Mouse (Mus musculus) layer of hippocampus, adult 9-10 months (tissue): ENCODE measurements at regions not wholly inside any gene's neighbourhood (a gene's known extent, or its start where the extent isn't known, plus 50 kb on each side); places are given as distances from the start of the nearest gene placed in this dataset.
"Not testable (repeated sequence)": the region's sequence is repeated elsewhere in the genome, so short reads cannot be mapped to it uniquely, and the experiment has no call there.

Experiments
- DNase-seq: peaks from one replicate; pipeline ENCODE4 v3.0.0; 2022; ENCODE audit warnings: low spot score

DNA sequence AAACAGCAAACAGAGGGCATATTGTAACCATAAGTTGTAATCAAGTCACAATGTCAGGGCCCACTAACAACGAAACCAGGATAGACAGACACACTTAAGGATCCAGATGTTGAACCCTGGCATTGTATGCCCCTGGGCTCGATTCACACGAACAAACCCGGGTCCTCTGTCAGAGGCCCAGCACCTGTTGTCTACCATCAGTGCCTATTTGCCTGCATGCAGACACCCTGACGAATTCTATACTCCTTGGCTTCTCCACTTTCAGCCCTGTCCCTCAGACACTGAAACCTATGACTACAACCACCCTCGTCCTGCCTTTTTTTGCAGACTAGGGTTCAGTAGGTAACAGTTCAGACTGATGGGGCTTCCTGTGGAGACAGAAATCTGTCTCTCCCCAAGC, 170.6 kb upstream of the Pkdcc start:
- no peak for DNase-seq

GRCm38 (mm10) chr17:83049972-83050535, 165.0 kb upstream of the Pkdcc start:
- DNase-seq, result no peak

DNA sequence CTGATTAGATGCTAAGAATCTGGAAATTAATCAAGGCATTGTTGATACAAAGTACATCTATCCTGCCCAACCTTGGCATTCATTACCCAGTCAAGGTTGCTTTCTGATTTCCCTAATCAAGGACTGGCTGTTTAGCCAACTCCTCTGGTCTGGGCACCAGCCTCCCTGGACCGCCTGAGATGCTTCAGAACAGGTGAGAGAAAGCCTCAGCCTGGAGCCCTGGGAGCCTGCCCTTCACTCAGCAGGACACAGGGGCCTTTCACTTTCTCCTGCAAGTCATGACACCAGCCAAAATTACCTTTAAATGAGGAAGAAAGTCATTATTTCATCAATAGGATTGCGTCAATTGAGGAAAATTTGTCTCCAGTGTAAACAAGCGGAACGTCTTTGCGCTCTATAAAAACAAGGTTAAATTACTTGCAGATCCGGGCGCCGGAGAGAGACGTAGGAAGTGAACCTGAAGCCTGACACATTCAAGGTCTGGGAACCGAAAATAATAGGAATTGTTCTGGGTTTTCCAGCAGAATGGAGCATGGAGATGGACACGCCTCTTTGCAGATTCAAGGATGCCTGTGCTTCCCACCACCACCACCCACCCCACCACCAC, 164.4 kb upstream of the Pkdcc start:
- no peak for DNase-seq

DNA sequence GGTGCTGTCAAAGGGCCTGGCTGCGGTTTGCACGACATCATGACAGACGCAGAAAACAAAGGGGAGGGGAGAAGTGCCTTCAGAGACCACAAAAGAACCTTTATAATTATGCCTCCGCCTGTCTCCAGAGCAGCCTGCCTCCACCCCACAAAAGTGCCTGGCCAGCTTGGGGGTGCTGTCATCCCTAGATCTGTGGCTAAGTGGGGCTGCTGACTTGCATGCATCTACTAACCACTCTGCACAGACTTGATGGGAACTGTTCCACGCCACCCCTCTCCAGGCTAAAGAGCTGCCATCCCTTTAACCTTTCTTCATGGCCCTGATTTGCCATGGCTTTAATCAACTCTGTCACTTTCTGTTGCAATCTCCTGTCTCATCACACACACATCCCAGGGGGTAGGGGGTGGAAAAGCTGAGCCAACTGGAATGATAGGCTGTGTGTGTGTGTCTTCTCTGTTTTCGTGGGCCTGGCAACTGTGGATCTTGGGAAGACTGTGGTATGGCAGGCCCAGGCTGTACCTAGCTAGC, 162.4 kb upstream of the Pkdcc start:
- DNase-seq, result no peak

DNA sequence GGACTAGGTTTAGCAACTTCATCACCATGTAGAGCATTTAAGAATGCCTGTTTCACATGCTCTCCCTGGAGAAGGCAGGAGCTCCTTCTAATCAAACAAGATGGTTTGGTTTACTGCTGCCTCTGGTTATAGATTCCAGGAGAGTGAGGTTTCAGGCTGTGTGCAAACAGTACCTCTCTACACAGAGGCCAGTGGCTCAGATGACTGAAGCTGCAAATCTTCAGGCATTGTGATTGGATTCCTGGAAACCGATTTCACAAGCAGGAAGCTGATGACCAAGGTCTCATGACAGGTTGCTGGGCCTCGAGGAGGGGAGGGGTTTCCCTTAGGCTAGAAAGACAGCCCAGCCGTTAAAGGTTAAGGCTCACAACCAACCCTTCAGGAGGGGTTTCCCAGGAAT, 157.3 kb upstream of the Pkdcc start:
- no peak for DNase-seq

DNA sequence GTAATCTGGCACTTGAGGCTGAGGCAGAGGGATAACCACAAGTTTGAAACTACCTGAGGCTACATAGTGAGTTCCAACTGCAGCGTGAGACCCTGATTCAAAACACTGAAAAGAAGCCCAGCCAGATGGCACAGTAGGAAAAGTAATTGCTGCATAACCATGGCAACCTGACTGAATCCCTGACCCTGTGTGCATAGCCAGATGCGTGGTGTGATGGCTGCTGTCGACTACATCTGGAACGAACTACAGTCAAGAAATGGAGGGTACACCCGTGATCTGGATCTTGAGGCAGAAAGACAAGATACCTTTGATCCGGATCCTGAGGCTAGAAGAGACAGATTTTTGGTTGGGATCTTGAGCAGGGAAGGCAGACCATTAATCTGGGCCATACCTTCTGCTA, 153.2 kb upstream of the Pkdcc start:
- DNase-seq, result no peak

- no peak for DNase-seq
Observed at GRCm38 (mm10) chr17:83063848-83064247, 151.2 kb upstream of the Pkdcc start.

DNA sequence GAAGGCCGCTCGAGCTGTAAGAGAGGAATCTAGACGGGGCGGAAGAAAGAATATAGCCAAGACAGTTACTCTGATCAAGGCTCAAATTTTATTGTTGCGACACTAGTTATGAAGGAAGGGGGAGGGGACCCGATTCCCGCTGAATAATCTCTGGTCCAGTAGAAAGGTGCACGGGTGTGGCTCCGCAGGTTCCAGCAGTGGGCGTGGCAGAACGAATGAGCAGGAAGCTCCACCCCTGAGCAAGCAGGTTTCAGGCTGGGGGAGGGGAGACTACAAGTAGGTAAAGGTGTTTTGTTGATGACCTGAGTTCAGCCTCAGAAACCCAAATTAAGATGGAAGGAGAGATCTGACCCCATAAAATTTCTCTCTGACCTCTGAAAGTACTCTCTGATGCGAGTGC, 150.7 kb upstream of the Pkdcc start:
- not testable (repeated sequence) for DNase-seq

DNA sequence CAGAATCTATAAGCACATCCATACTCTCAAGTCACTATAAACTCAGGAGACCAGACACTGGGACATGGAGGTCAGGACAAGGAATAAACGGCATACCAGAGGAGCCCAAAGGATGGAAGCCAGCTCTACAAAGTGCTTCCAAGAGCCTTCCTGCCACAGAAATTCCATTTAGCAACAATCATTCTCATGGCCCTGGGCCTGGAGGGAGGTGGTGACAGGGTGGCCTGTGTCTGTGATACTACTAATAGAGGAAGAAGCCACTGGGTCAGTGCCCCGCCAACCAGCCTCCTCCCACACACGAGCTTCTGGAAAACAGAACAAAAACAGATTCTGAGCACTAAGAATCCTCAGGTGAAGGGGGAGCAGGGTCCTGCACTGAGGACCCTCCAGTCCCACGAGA, 145.8 kb upstream of the Pkdcc start:
- no peak for DNase-seq

DNA sequence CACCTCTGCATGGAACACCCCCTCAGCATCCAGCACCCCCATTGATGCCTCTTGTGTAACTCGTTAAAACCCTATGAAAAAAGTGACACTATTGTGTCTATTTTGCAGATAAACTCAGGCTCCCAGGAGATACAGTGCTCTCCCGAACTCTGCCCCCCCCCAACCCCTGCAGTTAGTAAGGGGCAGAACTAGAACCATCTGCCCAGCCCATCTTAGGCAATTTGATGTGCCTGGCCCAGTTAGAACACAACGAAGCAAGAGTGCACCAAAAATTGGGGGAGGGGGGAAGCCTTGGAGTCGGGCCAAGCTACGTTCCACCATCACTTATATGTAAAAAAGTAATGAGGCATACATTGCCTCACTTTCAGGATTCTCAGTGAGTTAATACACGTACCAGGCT, 143.3 kb upstream of the Pkdcc start:
- no peak for DNase-seq

GRCm38 (mm10) chr17:83072175-83072574, 142.9 kb upstream of the Pkdcc start:
- no peak for DNase-seq

GRCm38 (mm10) chr17:83074893-83075292, 140.2 kb upstream of the Pkdcc start:
- no peak for DNase-seq

DNA sequence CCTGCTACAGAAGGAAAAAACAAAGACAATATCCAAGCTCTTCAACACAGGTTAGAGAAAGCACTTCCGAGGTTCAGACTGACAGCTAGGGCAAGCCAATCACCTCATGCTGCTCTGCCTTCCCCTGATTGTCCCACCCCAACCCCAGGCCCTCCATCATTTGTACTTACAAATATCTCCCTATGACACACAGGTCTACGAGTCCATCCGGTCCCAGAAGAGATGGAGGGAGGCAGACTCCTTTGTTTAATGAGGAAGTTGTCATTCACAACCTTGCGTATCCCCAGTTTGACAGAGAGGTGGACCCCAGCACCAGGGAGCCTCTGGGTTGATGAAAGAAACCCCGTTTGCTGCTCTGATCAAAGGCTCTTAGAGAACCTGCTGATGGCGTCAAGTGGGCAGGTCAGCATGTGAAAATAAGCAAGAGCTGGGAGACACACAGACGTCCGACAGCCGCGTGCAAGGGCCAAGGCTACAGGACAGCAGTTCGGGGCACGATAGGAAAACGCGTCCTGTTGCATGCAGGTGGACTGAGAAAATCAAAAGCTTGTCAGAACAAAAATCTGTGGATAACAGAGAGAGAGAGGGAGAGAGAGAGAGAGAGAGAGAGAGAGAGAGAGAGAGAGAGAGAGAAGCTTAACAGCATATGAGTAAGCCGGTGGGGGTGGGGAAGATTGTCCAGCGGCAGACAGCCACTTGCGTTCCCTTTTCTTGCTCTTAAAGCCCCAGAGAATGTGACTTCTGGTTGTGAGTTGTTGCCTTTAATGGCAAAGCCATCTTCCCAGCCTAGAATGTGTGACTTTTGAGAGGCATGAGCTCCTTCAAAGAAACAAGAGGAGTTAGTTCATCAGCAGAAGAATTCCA, 137.1 kb upstream of the Pkdcc start:
- DNase-seq, result no peak

- DNase-seq, result no peak
Observed at GRCm38 (mm10) chr17:83078601-83079360, 136.3 kb upstream of the Pkdcc start.

GRCm38 (mm10) chr17:83079361-83079685, 135.8 kb upstream of the Pkdcc start:
- no peak for DNase-seq

DNA sequence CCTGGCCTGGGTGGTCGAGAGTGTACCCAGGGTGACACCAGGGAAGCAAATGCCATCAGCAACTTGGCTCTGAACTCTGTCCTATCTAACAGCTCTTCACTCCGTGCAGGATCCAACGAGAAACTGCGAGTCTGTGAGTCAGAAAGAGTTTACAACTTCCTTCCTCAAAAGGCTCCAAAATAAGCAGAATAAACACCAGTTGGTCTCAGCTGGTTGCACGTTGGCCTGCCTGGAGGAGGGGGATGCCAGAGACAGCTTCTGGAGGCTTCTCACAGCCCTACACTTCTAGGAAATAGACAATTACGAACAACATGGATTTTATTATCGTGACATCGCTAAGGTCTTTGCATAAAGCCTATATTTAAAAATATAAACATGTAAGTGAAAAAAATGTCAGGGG, 133.4 kb upstream of the Pkdcc start:
- DNase-seq, result no peak

GRCm38 (mm10) chr17:83083521-83083920, 131.6 kb upstream of the Pkdcc start:
- no peak for DNase-seq

- no peak for DNase-seq
Observed at GRCm38 (mm10) chr17:83085792-83086475, 129.2 kb upstream of the Pkdcc start.

- no peak for DNase-seq
Observed at GRCm38 (mm10) chr17:83086703-83087102, 128.4 kb upstream of the Pkdcc start.

- no peak for DNase-seq
Observed at GRCm38 (mm10) chr17:83088471-83088870, 126.6 kb upstream of the Pkdcc start.

- no peak for DNase-seq
Observed at GRCm38 (mm10) chr17:83089856-83090692, 125.0 kb upstream of the Pkdcc start.
